12 mouse cellular contexts compared by ENCODE assay signal in the genomic region with DNA sequence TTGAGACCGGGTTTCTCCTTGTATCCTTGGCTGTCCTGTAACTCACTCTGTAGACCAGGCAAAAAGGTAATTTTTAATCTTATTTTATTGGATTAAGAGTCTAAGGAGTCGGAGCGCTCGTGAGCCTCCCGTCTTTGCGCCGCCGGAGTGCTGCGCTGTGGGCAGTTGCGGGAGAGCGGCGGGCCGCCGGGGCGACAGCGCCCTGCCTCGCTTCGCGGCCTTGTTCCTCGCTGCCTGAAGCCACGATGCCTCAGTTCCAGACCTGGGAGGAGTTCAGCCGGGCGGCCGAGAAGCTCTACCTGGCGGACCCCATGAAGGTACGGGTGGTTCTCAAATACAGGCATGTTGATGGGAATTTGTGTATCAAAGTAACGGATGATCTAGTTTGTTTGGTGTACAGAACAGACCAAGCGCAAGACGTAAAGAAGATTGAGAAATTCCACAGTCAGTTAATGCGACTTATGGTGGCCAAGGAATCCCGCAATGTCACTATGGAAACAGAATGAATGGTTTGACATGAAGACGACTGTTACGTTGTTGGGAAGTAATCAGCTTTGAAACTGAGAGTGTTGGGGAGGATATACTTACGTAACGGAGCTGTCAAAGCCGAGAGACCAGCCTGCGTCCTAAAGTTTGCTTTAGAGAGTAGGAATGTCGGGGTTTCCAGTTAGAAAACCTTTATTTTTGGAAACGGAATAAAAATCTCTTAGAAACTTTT. TPM values are rescaled to one million over a fixed set of nuclear protein-coding genes. Genes with fewer than 3 reads are reported as not detected.
DNase-seq lines count a peak whose midpoint lies in the region; ATAC-seq and TF ChIP-seq lines count a peak whose summit lies in the region.
"Not testable (repeated sequence)": the region's sequence is repeated elsewhere in the genome, so short reads cannot be mapped to it uniquely, and the experiment has no call there.
"Had no signal": no experiment of that assay in that cellular context is flagged by ENCODE, and none has a peak within 500 bp of the region (broad histone marks: within the 10 kb centered on the region; RNA-seq: fewer than 3 reads in every experiment).

No protein-coding gene starts in this region.

- DNase-seq in ZHBTc4 (ENCODE audit: low read depth, low spot score): peak; percentile 74
- not testable (repeated sequence) for DNase-seq in embryonic facial prominence, embryonic 14.5 days (ENCODE audit: low spot score); heart, embryonic 10.5 days (ENCODE audit: low spot score)
- peak; percentile 38 for DNase-seq in hindbrain, postnatal 0 days (ENCODE audit: low spot score)
- DNase-seq in layer of hippocampus, postnatal 10 days (ENCODE audit: low spot score in 2 of 2): peak; percentile 2 to 17
- peak; percentile 36 for DNase-seq in neural tube, embryonic 11.5 days (ENCODE audit: low spot score)

- H3K4me2 ChIP-seq in embryonic facial prominence, embryonic 14.5 days (ENCODE audit: low read depth, low read length): peak overlapping the region; percentile 38
- H3K4me2 ChIP-seq in hindbrain, postnatal 0 days (ENCODE audit: low read depth, low read length): peak overlapping the region; percentile 48
- peak overlapping the region; percentile 22; the same call in 1 of the 2 replicates for H3K4me2 ChIP-seq in liver, embryonic 12.5 days
- peak overlapping the region; percentile 20; the same call in 1 of the 2 replicates for H3K4me2 ChIP-seq in neural tube, embryonic 11.5 days (ENCODE audit: low read depth)
- 0 out of 2 replicates have a peak overlapping the region, but pooled peaks have one; percentile 29 for H3K4me2 ChIP-seq in stomach, embryonic 16.5 days (ENCODE audit: low read depth, low read length)

- 28% methylated on average over 38 of the region's 39 CpGs for WGBS in embryonic facial prominence, embryonic 14.5 days
- 27% methylated on average over 39 of the region's 39 CpGs for WGBS in heart, embryonic 10.5 days
- 34% methylated on average over 37 of the region's 39 CpGs for WGBS in hindbrain, postnatal 0 days
- 26% methylated on average over 38 of the region's 39 CpGs for WGBS in liver, embryonic 12.5 days (ENCODE audit: insufficient replicate concordance)
- WGBS in neural tube, embryonic 11.5 days: 31% methylated on average over 38 of the region's 39 CpGs
- WGBS in stomach, embryonic 16.5 days: 33% methylated on average over 38 of the region's 39 CpGs

- H3K27ac ChIP-seq in embryonic facial prominence, embryonic 14.5 days (replicated peaks; ENCODE audit: low read depth, low read length); heart, embryonic 10.5 days; hindbrain, postnatal 0 days; liver, embryonic 12.5 days; neural tube, embryonic 11.5 days (ENCODE audit: low read depth, low read length); stomach, embryonic 16.5 days (ENCODE audit: low read length): not testable (repeated sequence)

- H3K9me3 ChIP-seq in embryonic facial prominence, embryonic 14.5 days (ENCODE audit: control insufficient read depth, low read length); heart, embryonic 10.5 days; hindbrain, postnatal 0 days (ENCODE audit: low read length); liver, embryonic 12.5 days (replicated peaks); neural tube, embryonic 11.5 days (ENCODE audit: control insufficient read depth, low read length); stomach, embryonic 16.5 days (replicated peaks; ENCODE audit: control insufficient read depth, low read length): not testable (repeated sequence)

- not testable (repeated sequence) for H3K9ac ChIP-seq in embryonic facial prominence, embryonic 14.5 days (ENCODE audit: low read depth, low read length); hindbrain, postnatal 0 days (replicated peaks; ENCODE audit: low read length); liver, embryonic 12.5 days; neural tube, embryonic 11.5 days (ENCODE audit: low read length); stomach, embryonic 16.5 days (ENCODE audit: low read length)

- not testable (repeated sequence) for TF ChIP-seq CTCF in hindbrain, postnatal 0 days (IDR thresholded peaks at IDR 0.05; ENCODE audit: low read depth)

- H3K36me3 ChIP-seq in embryonic facial prominence, embryonic 14.5 days (ENCODE audit: control insufficient read depth, insufficient read depth, low read length); heart, embryonic 10.5 days; hindbrain, postnatal 0 days (ENCODE audit: insufficient read depth, low read length); liver, embryonic 12.5 days; neural tube, embryonic 11.5 days (ENCODE audit: control insufficient read depth, insufficient read depth, low read length); stomach, embryonic 16.5 days (ENCODE audit: control insufficient read depth, insufficient read depth, low read length): not testable (repeated sequence)

- H3K4me1 ChIP-seq in embryonic facial prominence, embryonic 14.5 days (ENCODE audit: control insufficient read depth, insufficient read depth, low read length); heart, embryonic 10.5 days; hindbrain, postnatal 0 days (ENCODE audit: insufficient read depth, low read length); liver, embryonic 12.5 days; neural tube, embryonic 11.5 days (ENCODE audit: control insufficient read depth, insufficient read depth, low read length); stomach, embryonic 16.5 days (ENCODE audit: control insufficient read depth, insufficient read depth, low read length): not testable (repeated sequence)

- not testable (repeated sequence) for H3K27me3 ChIP-seq in embryonic facial prominence, embryonic 14.5 days (replicated peaks; ENCODE audit: control insufficient read depth, insufficient read depth, low read length); heart, embryonic 10.5 days (ENCODE audit: insufficient read depth, poor library complexity, severe bottlenecking); hindbrain, postnatal 0 days (ENCODE audit: insufficient read depth, low read length); liver, embryonic 12.5 days (replicated peaks); neural tube, embryonic 11.5 days (ENCODE audit: control insufficient read depth, insufficient read depth, low read length); stomach, embryonic 16.5 days (ENCODE audit: control insufficient read depth, insufficient read depth, low read length)

- not testable (repeated sequence) for ATAC-seq in embryonic facial prominence, embryonic 14.5 days (ENCODE audit: low read depth); liver, embryonic 12.5 days; stomach, embryonic 16.5 days (ENCODE audit: insufficient read depth, low FRiP score)
- peak; percentile 68 for ATAC-seq in hindbrain, postnatal 0 days
- ATAC-seq in neural tube, embryonic 11.5 days (ENCODE audit: insufficient read depth, low FRiP score, low TSS enrichment): peak; percentile 64; the same call in 1 of the 2 replicates

- H3K4me3 ChIP-seq in embryonic facial prominence, embryonic 14.5 days (ENCODE audit: low read depth, low read length): peak overlapping the region; percentile 16
- H3K4me3 ChIP-seq in heart, embryonic 10.5 days: peak overlapping the region; percentile 38; the same call in 1 of the 2 replicates
- H3K4me3 ChIP-seq in hindbrain, postnatal 0 days (ENCODE audit: low read length): peak overlapping the region; percentile 31
- H3K4me3 ChIP-seq in liver, embryonic 12.5 days; neural tube, embryonic 11.5 days (ENCODE audit: low read depth, low read length): not testable (repeated sequence)
- peak overlapping the region; percentile 7; the same call in 1 of the 2 replicates for H3K4me3 ChIP-seq in stomach, embryonic 16.5 days (replicated peaks; ENCODE audit: low read length)

RNA-seq across cellular contexts. Expression of a gene that starts 5.5 kb away (rescaled TPM):
- not detected in 2 replicates for polyA plus RNA-seq in embryonic facial prominence, embryonic 14.5 days (2014; fragmentation: Nextera tagmentation; extraction: Ambion mirVana)
- not detected in 2 replicates for polyA plus RNA-seq in heart, embryonic 10.5 days (2016; fragmentation: Nextera tagmentation; extraction: Ambion mirVana)
- total RNA-seq in hindbrain, postnatal 0 days (2014; rRNA removed): 0.14 TPM in 1 of 2 replicates, not detected in the other
- polyA plus RNA-seq in hindbrain, postnatal 0 days (2015; fragmentation: Nextera tagmentation; extraction: Ambion mirVana): not detected in 2 replicates
- not detected for total RNA-seq in layer of hippocampus, postnatal 10 days (2021)
- polyA plus RNA-seq in liver, embryonic 12.5 days (2016; fragmentation: Nextera tagmentation; extraction: Ambion mirVana): not detected in 2 replicates
- not detected in 2 replicates for polyA plus RNA-seq in neural tube, embryonic 11.5 days (2014; fragmentation: Nextera tagmentation; extraction: Ambion mirVana)
- polyA plus RNA-seq in stomach, embryonic 16.5 days (2015; fragmentation: Nextera tagmentation; extraction: Ambion mirVana): not detected in 2 replicates
- total RNA-seq: gastrocnemius, adult 2 months; heart, postnatal 25 days had no signal
- polyA plus RNA-seq: liver, postnatal 0 days; thymus, adult 2 months had no signal

RNA-seq across cellular contexts. Expression of a gene that starts 19.3 kb away (rescaled TPM):
- not detected in 2 replicates for polyA plus RNA-seq in embryonic facial prominence, embryonic 14.5 days (2014; fragmentation: Nextera tagmentation; extraction: Ambion mirVana)
- polyA plus RNA-seq in heart, embryonic 10.5 days (2016; fragmentation: Nextera tagmentation; extraction: Ambion mirVana): not detected in 2 replicates
- not detected in 2 replicates for total RNA-seq in hindbrain, postnatal 0 days (2014; rRNA removed)
- polyA plus RNA-seq in hindbrain, postnatal 0 days (2015; fragmentation: Nextera tagmentation; extraction: Ambion mirVana): not detected in 2 replicates
- not detected for total RNA-seq in layer of hippocampus, postnatal 10 days (2021)
- not detected in 2 replicates for polyA plus RNA-seq in liver, embryonic 12.5 days (2016; fragmentation: Nextera tagmentation; extraction: Ambion mirVana)
- not detected in 2 replicates for polyA plus RNA-seq in neural tube, embryonic 11.5 days (2014; fragmentation: Nextera tagmentation; extraction: Ambion mirVana)
- polyA plus RNA-seq in stomach, embryonic 16.5 days (2015; fragmentation: Nextera tagmentation; extraction: Ambion mirVana): not detected in 2 replicates
- total RNA-seq: gastrocnemius, adult 2 months; heart, postnatal 25 days had no signal
- polyA plus RNA-seq: liver, postnatal 0 days; thymus, adult 2 months had no signal

RNA-seq across cellular contexts. Expression of a gene that starts 19.7 kb away (rescaled TPM):
- polyA plus RNA-seq in embryonic facial prominence, embryonic 14.5 days (2014; fragmentation: Nextera tagmentation; extraction: Ambion mirVana): not detected in 2 replicates
- polyA plus RNA-seq in heart, embryonic 10.5 days (2016; fragmentation: Nextera tagmentation; extraction: Ambion mirVana): not detected in 2 replicates
- total RNA-seq in hindbrain, postnatal 0 days (2014; rRNA removed): not detected in 2 replicates
- not detected in 2 replicates for polyA plus RNA-seq in hindbrain, postnatal 0 days (2015; fragmentation: Nextera tagmentation; extraction: Ambion mirVana)
- not detected for total RNA-seq in layer of hippocampus, postnatal 10 days (2021)
- polyA plus RNA-seq in liver, embryonic 12.5 days (2016; fragmentation: Nextera tagmentation; extraction: Ambion mirVana): not detected in 2 replicates
- polyA plus RNA-seq in neural tube, embryonic 11.5 days (2014; fragmentation: Nextera tagmentation; extraction: Ambion mirVana): not detected in 2 replicates
- polyA plus RNA-seq in stomach, embryonic 16.5 days (2015; fragmentation: Nextera tagmentation; extraction: Ambion mirVana): not detected in 2 replicates
- total RNA-seq: gastrocnemius, adult 2 months; heart, postnatal 25 days had no signal
- polyA plus RNA-seq: liver, postnatal 0 days; thymus, adult 2 months had no signal

RNA-seq across cellular contexts. Expression of a gene that starts 29.2 kb away (rescaled TPM):
- polyA plus RNA-seq in embryonic facial prominence, embryonic 14.5 days (2014; fragmentation: Nextera tagmentation; extraction: Ambion mirVana): not detected in 2 replicates
- not detected in 2 replicates for polyA plus RNA-seq in heart, embryonic 10.5 days (2016; fragmentation: Nextera tagmentation; extraction: Ambion mirVana)
- total RNA-seq in hindbrain, postnatal 0 days (2014; rRNA removed): not detected in 2 replicates
- polyA plus RNA-seq in hindbrain, postnatal 0 days (2015; fragmentation: Nextera tagmentation; extraction: Ambion mirVana): not detected in 2 replicates
- not detected for total RNA-seq in layer of hippocampus, postnatal 10 days (2021)
- polyA plus RNA-seq in liver, embryonic 12.5 days (2016; fragmentation: Nextera tagmentation; extraction: Ambion mirVana): not detected in 2 replicates
- not detected in 2 replicates for polyA plus RNA-seq in neural tube, embryonic 11.5 days (2014; fragmentation: Nextera tagmentation; extraction: Ambion mirVana)
- polyA plus RNA-seq in stomach, embryonic 16.5 days (2015; fragmentation: Nextera tagmentation; extraction: Ambion mirVana): not detected in 2 replicates
- total RNA-seq: gastrocnemius, adult 2 months; heart, postnatal 25 days had no signal
- polyA plus RNA-seq: liver, postnatal 0 days; thymus, adult 2 months had no signal

RNA-seq across cellular contexts. Expression of a gene that starts 47.6 kb away (rescaled TPM):
- polyA plus RNA-seq in embryonic facial prominence, embryonic 14.5 days (2014; fragmentation: Nextera tagmentation; extraction: Ambion mirVana): not detected in 2 replicates
- not detected in 2 replicates for polyA plus RNA-seq in heart, embryonic 10.5 days (2016; fragmentation: Nextera tagmentation; extraction: Ambion mirVana)
- not detected in 2 replicates for total RNA-seq in hindbrain, postnatal 0 days (2014; rRNA removed)
- polyA plus RNA-seq in hindbrain, postnatal 0 days (2015; fragmentation: Nextera tagmentation; extraction: Ambion mirVana): not detected in 2 replicates
- not detected for total RNA-seq in layer of hippocampus, postnatal 10 days (2021)
- polyA plus RNA-seq in liver, embryonic 12.5 days (2016; fragmentation: Nextera tagmentation; extraction: Ambion mirVana): not detected in 2 replicates
- polyA plus RNA-seq in neural tube, embryonic 11.5 days (2014; fragmentation: Nextera tagmentation; extraction: Ambion mirVana): not detected in 2 replicates
- not detected in 2 replicates for polyA plus RNA-seq in stomach, embryonic 16.5 days (2015; fragmentation: Nextera tagmentation; extraction: Ambion mirVana)
- total RNA-seq: gastrocnemius, adult 2 months; heart, postnatal 25 days had no signal
- polyA plus RNA-seq: liver, postnatal 0 days; thymus, adult 2 months had no signal
